Mouse (Mus musculus) limb, embryonic 10.5 days (tissue): ENCODE data around the gene Dnaic2. TPM values are rescaled to one million over a fixed set of nuclear protein-coding genes. Genes with fewer than 3 reads are reported as not detected.

ENCODE experiments used
- DNase-seq: peaks from one replicate; pipeline ENCODE4 v3.0.0-alpha.2; 2017; ENCODE audit warnings: low spot score
- H3K27ac ChIP-seq: fragments of 300-500 bp; sonication (generic); 2 replicates; pipeline ENCODE4 v1.5.1; 2016; ENCODE audit warnings: mild to moderate bottlenecking
- H3K27me3 ChIP-seq: fragments of 300-500 bp; sonication (generic); 2 replicates; pipeline ENCODE4 v1.6.1; 2016; ENCODE audit warnings: low read depth, mild to moderate bottlenecking; ENCODE audit not compliant: poor library complexity, severe bottlenecking
- H3K36me3 ChIP-seq: fragments of 300-500 bp; sonication (generic); 2 replicates; pipeline ENCODE4 v1.6.1; 2016; ENCODE audit warnings: mild to moderate bottlenecking, moderate library complexity
- H3K4me1 ChIP-seq: fragments of 300-500 bp; sonication (generic); 2 replicates; pipeline ENCODE4 v1.6.1; 2016
- H3K4me3 ChIP-seq: fragments of 300-500 bp; sonication (generic); 2 replicates; pipeline ENCODE4 v1.5.1; 2016; ENCODE audit warnings: mild to moderate bottlenecking, moderate library complexity
- H3K9me3 ChIP-seq: fragments of 300-500 bp; sonication (generic); replicated peaks from 2 replicates; pipeline ENCODE4 v1.6.1; 2016; ENCODE audit warnings: mild to moderate bottlenecking
- WGBS: fragments of 180-500 bp; shearing (Covaris S2); methylation state at CpG from one replicate; pipeline ENCODE4 v1.1.7; 2016; 5-methylcytosine and 5-hydroxymethylcytosine counted together
- polyA plus RNA-seq: library from polyadenylated mRNA; unstranded; fragments of >200 nt; fragmentation: Nextera tagmentation; extraction: Ambion mirVana; gene quantifications from 2 replicates; pipeline ENCODE4 v1.2.1, GENCODE M21; 2016

Gene Dnaic2
- polyA plus RNA-seq, 1 experiment from 2014 or later = 0.39 TPM

DNA sequence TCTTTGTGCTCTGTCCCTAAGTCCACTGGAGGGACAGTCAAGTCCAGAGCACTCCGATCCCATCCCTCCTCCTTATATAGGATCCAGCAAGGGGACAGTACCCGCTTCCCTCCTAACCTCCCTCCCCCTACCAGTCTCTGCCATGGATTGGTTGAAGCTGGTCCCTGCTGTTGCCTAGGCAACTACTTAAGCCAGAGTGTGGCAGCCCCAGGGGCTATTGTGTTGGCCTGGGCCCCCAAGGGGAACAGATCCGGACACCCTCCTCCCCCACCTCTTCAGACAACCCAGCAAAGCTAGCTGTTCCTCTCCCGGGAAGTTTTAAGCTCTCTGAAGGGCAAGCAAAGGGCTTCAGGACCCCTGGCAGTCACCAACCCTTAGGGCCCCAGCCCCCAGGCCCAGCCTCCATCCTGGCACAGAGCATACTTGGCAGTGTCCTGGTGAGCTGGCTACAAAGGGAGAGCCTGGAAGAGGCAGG lies 68.7 kb downstream of the Dnaic2 start, which contains the start of gene Btbd17:
Gene Btbd17 (minus strand): TSS at position 98 of the 475 bp plus-strand sequence.
- H3K36me3 ChIP-seq = no peaks in the 10 kb centered on the region
- no peak for DNase-seq
- H3K4me3 ChIP-seq = peak within 1 kb of the TSS; percentile 46
- H3K27ac ChIP-seq = peak within 1 kb of the TSS; percentile 39; the same call in 1 of the 2 replicates
- no peaks in the 10 kb centered on the region for H3K9me3 ChIP-seq
- WGBS = 4% methylated on average over 4 of the region's 4 CpGs
- peaks cover 36% of the 10 kb centered on the region for H3K4me1 ChIP-seq
- H3K27me3 ChIP-seq = peaks cover 65% of the 10 kb centered on the region

DNA sequence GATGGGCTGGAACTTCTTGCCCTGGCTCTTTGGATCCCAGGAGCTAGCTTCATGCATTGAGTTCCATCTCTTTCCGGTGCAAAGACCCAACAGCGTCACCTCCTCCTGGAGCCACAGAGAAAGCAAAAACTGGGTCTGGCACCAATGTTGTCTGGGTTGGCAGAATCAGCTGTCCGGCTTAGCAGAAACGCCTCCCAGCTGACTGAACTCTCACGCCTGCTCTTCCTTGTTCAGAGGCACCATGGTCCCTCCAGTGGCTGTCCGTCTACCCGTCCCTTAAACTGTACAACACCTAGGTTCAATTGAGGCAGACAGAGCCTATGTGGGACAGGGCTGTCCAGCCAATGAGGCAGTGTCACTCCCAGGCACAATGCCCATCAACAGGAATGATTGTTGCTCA lies 70.0 kb downstream of the Dnaic2 start:
- H3K27ac ChIP-seq = no peak overlapping the region

GRCm38 (mm10) chr11:114797981-114798380 lies 70.8 kb downstream of the Dnaic2 start:
- Histone ChIP-seq H3K36me3 (no peaks in the 10 kb centered on the region), H3K9me3 (no peaks in the 10 kb centered on the region), H3K4me3 (no peak overlapping the region), H3K27ac (no peak overlapping the region), H3K4me1 (peaks cover 27% of the 10 kb centered on the region), H3K27me3 (peaks cover 46% of the 10 kb centered on the region)
- WGBS = 88% methylated on average over 3 of the region's 3 CpGs
- no peak for DNase-seq

More for the DNA sequence above, 70.0 kb downstream of the Dnaic2 start:
- Histone ChIP-seq H3K4me1 (peaks cover 23% of the 10 kb centered on the region), H3K9me3 (no peaks in the 10 kb centered on the region), H3K4me3 (no peak overlapping the region), H3K27me3 (peaks cover 53% of the 10 kb centered on the region), H3K36me3 (no peaks in the 10 kb centered on the region)
- WGBS = 90% methylated on average over 7 of the region's 7 CpGs
- no peak for DNase-seq

DNA sequence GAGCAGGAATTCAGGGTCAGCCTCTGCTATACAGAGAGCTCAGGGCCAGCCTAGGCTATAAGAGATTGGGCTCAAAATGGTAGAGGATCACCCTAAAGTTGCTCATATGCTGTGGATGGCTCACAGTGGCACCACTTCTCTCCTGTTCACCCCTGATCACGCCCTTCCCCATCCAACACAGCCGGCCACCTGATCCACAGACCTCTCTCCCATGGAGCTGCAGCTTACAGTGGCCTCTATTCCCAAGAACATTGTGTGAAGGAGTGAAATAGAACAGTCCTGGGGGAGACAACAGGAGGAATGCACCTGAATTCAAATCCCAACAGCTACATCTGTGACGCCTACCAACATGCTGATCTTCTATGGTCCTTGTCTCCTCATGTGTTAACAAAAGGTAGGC lies 71.4 kb downstream of the Dnaic2 start, which contains the start of gene Gpr142:
Gene Gpr142 (plus strand): TSS at position 301 of the 400 bp plus-strand sequence.
- 92% methylated on average over 3 of the region's 3 CpGs for WGBS
- Histone ChIP-seq H3K27ac (no peak within 1 kb of the TSS), H3K27me3 (peaks cover 45% of the 10 kb centered on the region), H3K4me3 (no peak within 1 kb of the TSS), H3K36me3 (no peaks in the 10 kb centered on the region), H3K4me1 (peaks cover 28% of the 10 kb centered on the region), H3K9me3 (no peaks in the 10 kb centered on the region)
- no peak for DNase-seq

DNA sequence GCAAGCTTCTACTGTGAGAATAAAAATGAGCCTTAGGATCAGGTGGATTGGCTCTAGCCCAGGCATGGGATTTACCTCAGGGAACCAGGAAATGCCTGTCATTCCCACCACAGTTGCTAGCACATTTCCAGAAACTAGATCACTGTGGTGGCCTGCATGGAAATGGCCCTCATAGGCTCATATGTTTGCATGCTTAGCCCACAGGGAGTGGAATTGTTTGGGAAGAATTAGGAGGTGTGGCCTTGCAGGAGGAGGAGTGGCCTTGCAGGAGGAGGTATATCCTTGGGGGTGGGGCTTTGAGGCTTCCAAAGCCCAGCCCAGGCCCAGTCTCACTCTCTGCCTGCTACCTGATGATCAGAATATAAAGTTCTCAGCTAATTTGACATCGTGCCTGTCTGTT lies 74.7 kb downstream of the Dnaic2 start:
- H3K27me3 ChIP-seq = peaks cover 25% of the 10 kb centered on the region
- WGBS = 83% methylated on average over 1 of the region's 1 CpGs
- no peak overlapping the region for H3K4me3 ChIP-seq
- no peaks in the 10 kb centered on the region for H3K9me3 ChIP-seq
- H3K36me3 ChIP-seq = no peaks in the 10 kb centered on the region
- peaks cover 12% of the 10 kb centered on the region for H3K4me1 ChIP-seq
- no peak for DNase-seq
- H3K27ac ChIP-seq = no peak overlapping the region

- Histone ChIP-seq H3K4me1 (peaks cover 19% of the 10 kb centered on the region), H3K27ac (peak overlapping the region; percentile 42)
- 68% methylated on average over 15 of the region's 15 CpGs for WGBS
Observed at GRCm38 (mm10) chr11:114802540-114803267, 75.5 kb downstream of the Dnaic2 start.

DNA sequence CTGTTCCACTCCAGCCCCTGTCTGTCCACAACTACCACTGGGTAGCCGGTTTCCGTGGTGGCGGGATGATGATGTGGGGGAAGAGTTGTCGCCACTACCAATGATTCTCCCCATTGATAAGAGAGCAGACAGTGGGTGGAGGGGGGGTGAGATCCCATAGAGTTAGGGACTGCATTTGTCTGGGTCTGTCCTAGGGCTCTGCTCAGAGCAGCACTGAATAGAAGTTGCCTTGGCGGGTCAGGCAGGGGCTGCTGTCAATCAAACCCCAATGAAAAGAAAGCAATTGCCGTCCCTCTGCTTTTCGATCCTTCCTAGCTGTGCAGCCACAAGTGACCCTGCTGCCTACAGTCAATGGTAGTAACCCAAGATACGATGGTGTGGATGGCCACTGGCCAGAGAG lies 76.8 kb downstream of the Dnaic2 start:
- no peak overlapping the region for H3K27ac ChIP-seq
- 65% methylated on average over 8 of the region's 8 CpGs for WGBS
- no peaks in the 10 kb centered on the region for H3K9me3 ChIP-seq
- no peak for DNase-seq
- peaks cover 19% of the 10 kb centered on the region for H3K27me3 ChIP-seq
- no peak overlapping the region for H3K4me3 ChIP-seq
- peaks cover 27% of the 10 kb centered on the region for H3K4me1 ChIP-seq
- no peaks in the 10 kb centered on the region for H3K36me3 ChIP-seq

More at GRCm38 (mm10) chr11:114802540-114803267, 75.5 kb downstream of the Dnaic2 start:
- DNase-seq = no peak
- Histone ChIP-seq H3K27me3 (peaks cover 19% of the 10 kb centered on the region), H3K4me3 (no peak overlapping the region), H3K9me3 (no peaks in the 10 kb centered on the region), H3K36me3 (no peaks in the 10 kb centered on the region)

DNA sequence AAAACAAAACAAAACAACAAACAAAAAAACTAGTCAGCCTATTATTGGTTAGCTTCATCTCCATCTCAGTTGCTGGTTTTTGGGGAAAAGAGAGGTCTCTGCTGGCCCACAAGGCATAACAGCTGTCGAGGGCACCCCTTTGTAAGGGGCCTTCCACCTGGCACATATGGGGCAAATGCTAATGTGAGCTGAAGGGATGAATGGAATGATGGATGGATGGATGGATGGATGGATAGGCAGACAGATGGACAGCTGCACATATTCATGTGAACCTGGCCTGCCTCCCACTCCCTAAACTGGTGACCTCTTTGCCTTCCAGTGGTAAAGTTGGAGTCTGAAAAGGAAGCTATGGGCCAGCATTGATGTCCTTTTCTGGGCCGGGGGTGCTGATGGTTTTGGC lies 79.8 kb downstream of the Dnaic2 start:
- 75% methylated on average over 2 of the region's 2 CpGs for WGBS
- H3K27ac ChIP-seq = no peak overlapping the region
- peaks cover 19% of the 10 kb centered on the region for H3K27me3 ChIP-seq
- DNase-seq = no peak
- no peaks in the 10 kb centered on the region for H3K9me3 ChIP-seq
- no peak overlapping the region for H3K4me3 ChIP-seq
- H3K4me1 ChIP-seq = peaks cover 45% of the 10 kb centered on the region
- H3K36me3 ChIP-seq = no peaks in the 10 kb centered on the region

Other genes starting within 250 kb of the Dnaic2 start
- gene Rpl38, start 58.9 kb upstream of the Dnaic2 start, polyA plus RNA-seq = 966 and 1,201 TPM in 2 replicates
- gene Ttyh2, start 52.0 kb upstream of the Dnaic2 start, polyA plus RNA-seq = 8.6 and 9.2 TPM in 2 replicates
- gene Kif19a, start 38.0 kb downstream of the Dnaic2 start, polyA plus RNA-seq = 0.13 TPM in 1 of 2 replicates, not detected in the other
- 0.14 TPM in 1 of 2 replicates, not detected in the other for gene Btbd17, start 68.5 kb downstream of the Dnaic2 start, polyA plus RNA-seq
- gene Gpr142, start 71.5 kb downstream of the Dnaic2 start, polyA plus RNA-seq = not detected in 2 replicates
- gene Gprc5c, start 123.7 kb downstream of the Dnaic2 start, polyA plus RNA-seq = 40.7 and 50.1 TPM in 2 replicates
- gene Cd300a, start 162.6 kb downstream of the Dnaic2 start, polyA plus RNA-seq = 0.49 and 0.67 TPM in 2 replicates
- not detected in 2 replicates for gene Cd300lb, start 207.0 kb downstream of the Dnaic2 start, polyA plus RNA-seq
- not detected in 2 replicates for gene Cd300c, start 241.7 kb downstream of the Dnaic2 start, polyA plus RNA-seq